Mouse (Mus musculus) MEL (cell line): ENCODE measurements around the gene Ip6k3.

Experiments used
- BHLHE40 ChIP-seq: IDR thresholded peaks from 2 replicates; pipeline ENCODE4 v1.6.1; 2012; ENCODE audit warnings: low read depth, mild to moderate bottlenecking, inconsistent platforms, low read length, improper control_type of control experiment, borderline replicate concordance
- CTCF ChIP-seq, 3 experiments: IDR thresholded peaks in 2 of 3; conservative IDR thresholded peaks in 1 of 3; 2 replicates each; pipeline ENCODE4 v1.5.1; 2011 to 2012; ENCODE audit warnings: low read length in 3 of 3, low read depth in 2 of 3, mild to moderate bottlenecking in 2 of 3, improper control_type of control experiment in 1 of 3, inconsistent platforms in 1 of 3, mixed read lengths in 1 of 3, moderate library complexity in 1 of 3; ENCODE audit not compliant: control insufficient read depth in 1 of 3, insufficient read depth in 1 of 3, poor library complexity in 1 of 3, severe bottlenecking in 1 of 3
- ELF1 ChIP-seq: IDR thresholded peaks from 2 replicates; pipeline ENCODE4 v1.6.1; 2014; ENCODE audit warnings: low read depth, mild to moderate bottlenecking, inconsistent platforms, low read length, improper control_type of control experiment, moderate library complexity
- ETS1 ChIP-seq: IDR thresholded peaks from 2 replicates; pipeline ENCODE4 v1.6.1; 2012; ENCODE audit warnings: low read depth, mild to moderate bottlenecking, inconsistent platforms, low read length, improper control_type of control experiment, moderate library complexity
- GATA1 ChIP-seq: IDR thresholded peaks from 2 replicates; pipeline ENCODE4 v1.6.1; 2011; ENCODE audit warnings: low read depth, low read length, improper control_type of control experiment
- MAX ChIP-seq: IDR thresholded peaks from 2 replicates; pipeline ENCODE4 v1.6.1; 2011; ENCODE audit warnings: low read length, improper control_type of control experiment
- MEF2A ChIP-seq: IDR thresholded peaks from 2 replicates; pipeline ENCODE4 v1.6.1; 2014; ENCODE audit warnings: low read depth, mild to moderate bottlenecking, inconsistent platforms, low read length, improper control_type of control experiment; ENCODE audit not compliant: poor library complexity, insufficient replicate concordance, severe bottlenecking; ENCODE audit errors: extremely low read depth
- POLR2A ChIP-seq, 2 experiments: IDR thresholded peaks; 2 replicates each; pipeline ENCODE4 v1.6.1; 2011 to 2012; ENCODE audit warnings: low read length in 2 of 2, mild to moderate bottlenecking in 2 of 2, control low read depth in 1 of 2, improper control_type of control experiment in 1 of 2, low read depth in 1 of 2, moderate library complexity in 1 of 2; ENCODE audit not compliant: control insufficient read depth in 1 of 2, insufficient read depth in 1 of 2, poor library complexity in 1 of 2
- POLR2AphosphoS2 ChIP-seq: IDR thresholded peaks from 2 replicates; pipeline ENCODE4 v1.6.1; 2011; ENCODE audit warnings: low read length, improper control_type of control experiment
- UBTF ChIP-seq: IDR thresholded peaks from 2 replicates; pipeline ENCODE4 v1.6.1; 2012; ENCODE audit warnings: low read depth, mild to moderate bottlenecking, inconsistent platforms, low read length, improper control_type of control experiment, moderate library complexity, borderline replicate concordance; ENCODE audit not compliant: insufficient read depth
- USF1 ChIP-seq: IDR thresholded peaks from 2 replicates; pipeline ENCODE4 v1.6.1; 2014; ENCODE audit warnings: low read depth, mild to moderate bottlenecking, inconsistent platforms, low read length, improper control_type of control experiment, moderate library complexity
- USF2 ChIP-seq, 2 experiments: IDR thresholded peaks; 2 replicates each; pipeline ENCODE4 v1.6.1; 2011 to 2012; ENCODE audit warnings: improper control_type of control experiment in 2 of 2, low read length in 2 of 2, borderline replicate concordance in 1 of 2, inconsistent platforms in 1 of 2, low read depth in 1 of 2, mild to moderate bottlenecking in 1 of 2; ENCODE audit not compliant: insufficient read depth in 1 of 2
- ZC3H11A ChIP-seq: IDR thresholded peaks from 2 replicates; pipeline ENCODE4 v1.6.1; 2012; ENCODE audit warnings: low read depth, mild to moderate bottlenecking, inconsistent platforms, low read length, improper control_type of control experiment
- ZNF384 ChIP-seq: IDR thresholded peaks from 2 replicates; pipeline ENCODE4 v1.6.1; 2012; ENCODE audit warnings: low read depth, mild to moderate bottlenecking, inconsistent platforms, low read length, improper control_type of control experiment

DNA sequence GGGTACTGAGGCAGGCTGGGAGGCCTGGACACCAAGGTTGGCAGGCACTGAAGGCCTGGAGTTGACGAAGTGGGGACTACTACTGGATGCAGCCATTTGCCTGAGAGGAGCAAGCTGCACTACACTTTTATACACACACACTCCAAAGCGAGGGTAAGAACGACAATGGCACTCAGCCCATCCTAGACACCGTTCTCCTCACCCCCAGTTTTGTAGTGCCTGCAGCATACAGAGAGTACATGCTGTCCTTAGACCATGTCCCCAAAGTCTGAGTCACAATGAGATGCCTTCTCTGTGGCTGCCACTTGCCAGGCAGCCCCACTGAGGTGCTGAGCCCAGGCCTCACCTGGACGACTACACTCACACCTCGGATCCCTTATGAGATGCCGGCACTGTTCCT lies 37.8 kb downstream of the Ip6k3 start:
- no peak for TF ChIP-seq CTCF (IDR thresholded peaks at IDR 0.05 in 2 of 3, conservative IDR thresholded peaks at IDR 0.05 in 1 of 3; ENCODE audit: control insufficient read depth in 1 of 3, insufficient read depth in 1 of 3, low read depth in 2 of 3, low read length in 3 of 3, poor library complexity in 1 of 3, severe bottlenecking in 1 of 3)
- TF ChIP-seq USF2 (IDR thresholded peaks at IDR 0.05; ENCODE audit: borderline replicate concordance in 1 of 2, insufficient read depth in 1 of 2, low read depth in 1 of 2, low read length in 2 of 2) = no peak
- no peak for TF ChIP-seq ETS1
- TF ChIP-seq MEF2A = no peak
- no peak for TF ChIP-seq BHLHE40
- no peak for TF ChIP-seq MAX
- no peak for TF ChIP-seq POLR2AphosphoS2
- TF ChIP-seq ELF1 = no peak
- TF ChIP-seq UBTF = no peak
- no peak for TF ChIP-seq USF1
- no peak for TF ChIP-seq POLR2A (IDR thresholded peaks at IDR 0.05; ENCODE audit: control insufficient read depth in 1 of 2, insufficient read depth in 1 of 2, low read depth in 1 of 2, low read length in 2 of 2, poor library complexity in 1 of 2)
- TF ChIP-seq ZNF384 = no peak
- no peak for TF ChIP-seq ZC3H11A
- TF ChIP-seq GATA1 = no peak
